Mouse (Mus musculus): ENCODE data around the gene Hist1h2ad. TPM values are rescaled to one million over a fixed set of nuclear protein-coding genes. Genes with fewer than 3 reads are reported as not detected.

Gene Hist1h2ad
- polyA plus RNA-seq, 1 experiment from 2014 or later = 4.2 TPM

Small RNA genes within 50 kb of the gene (microRNA-seq; reads per million reads assigned to microRNA genes)
- gene Gm44297 (not detected), gene Gm44359 (not detected), gene Gm44394 (not detected)

Other genes with a start within 250 kb of the Hist1h2ad start
- gene Zfp322a, start 205.2 kb upstream of the Hist1h2ad start, polyA plus RNA-seq (2014; fragmentation: Nextera tagmentation; extraction: Ambion mirVana) = 39.5 and 49.8 TPM in 2 replicates
- 11.9 and 13.8 TPM in 2 replicates for gene Abt1, start 150.5 kb upstream of the Hist1h2ad start, polyA plus RNA-seq (2014; fragmentation: Nextera tagmentation; extraction: Ambion mirVana)
- gene Btn1a1, start 108.5 kb upstream of the Hist1h2ad start, polyA plus RNA-seq (2014; fragmentation: Nextera tagmentation; extraction: Ambion mirVana) = 0.05 and 0.11 TPM in 2 replicates
- gene Btn2a2, start 85.5 kb upstream of the Hist1h2ad start, polyA plus RNA-seq (2014; fragmentation: Nextera tagmentation; extraction: Ambion mirVana) = 0.14 and 0.52 TPM in 2 replicates
- gene Hist1h4h, start 43.3 kb upstream of the Hist1h2ad start, polyA plus RNA-seq (2014; fragmentation: Nextera tagmentation; extraction: Ambion mirVana) = 6.5 and 6.9 TPM in 2 replicates
- gene Hist1h2af, start 40.5 kb upstream of the Hist1h2ad start, polyA plus RNA-seq (2014; fragmentation: Nextera tagmentation; extraction: Ambion mirVana) = 12.1 and 15.7 TPM in 2 replicates
- 6.1 and 8.1 TPM in 2 replicates for gene Hist1h3g, start 39.0 kb upstream of the Hist1h2ad start, polyA plus RNA-seq (2014; fragmentation: Nextera tagmentation; extraction: Ambion mirVana)
- gene Hist1h2bh, start 31.0 kb upstream of the Hist1h2ad start, polyA plus RNA-seq (2014; fragmentation: Nextera tagmentation; extraction: Ambion mirVana) = 0.47 and 1.1 TPM in 2 replicates
- 1.1 and 1.2 TPM in 2 replicates for gene Hist1h3f, start 30.3 kb upstream of the Hist1h2ad start, polyA plus RNA-seq (2014; fragmentation: Nextera tagmentation; extraction: Ambion mirVana)
- gene Hist1h4f, start 22.7 kb upstream of the Hist1h2ad start, polyA plus RNA-seq (2014; fragmentation: Nextera tagmentation; extraction: Ambion mirVana) = 1.3 and 1.4 TPM in 2 replicates
- gene Hist1h1d, start 21.1 kb upstream of the Hist1h2ad start, polyA plus RNA-seq (2014; fragmentation: Nextera tagmentation; extraction: Ambion mirVana) = 0.64 and 0.90 TPM in 2 replicates
- gene Hist1h3e, start 12.0 kb upstream of the Hist1h2ad start, polyA plus RNA-seq (2014; fragmentation: Nextera tagmentation; extraction: Ambion mirVana) = 9.3 and 9.7 TPM in 2 replicates
- 106 and 114 TPM in 2 replicates for gene Hist1h2ae, start 3.2 kb upstream of the Hist1h2ad start, polyA plus RNA-seq (2014; fragmentation: Nextera tagmentation; extraction: Ambion mirVana)
- gene Hist1h2bg, start 3.0 kb upstream of the Hist1h2ad start, polyA plus RNA-seq (2014; fragmentation: Nextera tagmentation; extraction: Ambion mirVana) = 6.1 and 7.6 TPM in 2 replicates
- 7.0 and 7.1 TPM in 2 replicates for gene Hist1h2bf, start 185 bp upstream of the Hist1h2ad start, polyA plus RNA-seq (2014; fragmentation: Nextera tagmentation; extraction: Ambion mirVana)
- 9.6 and 12.5 TPM in 2 replicates for gene Hist1h3d, start 1.4 kb downstream of the Hist1h2ad start, polyA plus RNA-seq (2014; fragmentation: Nextera tagmentation; extraction: Ambion mirVana)
- gene Hist1h4d, start 7.2 kb downstream of the Hist1h2ad start, polyA plus RNA-seq (2014; fragmentation: Nextera tagmentation; extraction: Ambion mirVana) = 111 and 114 TPM in 2 replicates
- 1.5 and 1.9 TPM in 2 replicates for gene Hist1h2be, start 46.7 kb downstream of the Hist1h2ad start, polyA plus RNA-seq (2014; fragmentation: Nextera tagmentation; extraction: Ambion mirVana)
- 16.6 and 19.2 TPM in 2 replicates for gene Hist1h1e, start 48.2 kb downstream of the Hist1h2ad start, polyA plus RNA-seq (2014; fragmentation: Nextera tagmentation; extraction: Ambion mirVana)
- gene Hist1h2ac, start 109.6 kb downstream of the Hist1h2ad start, polyA plus RNA-seq (2014; fragmentation: Nextera tagmentation; extraction: Ambion mirVana) = 1.4 and 1.6 TPM in 2 replicates
- 46.3 and 57.5 TPM in 2 replicates for gene Hist1h2bc, start 109.8 kb downstream of the Hist1h2ad start, polyA plus RNA-seq (2014; fragmentation: Nextera tagmentation; extraction: Ambion mirVana)
- 0.27 TPM in 1 of 2 replicates, not detected in the other for gene Hist1h1t, start 121.4 kb downstream of the Hist1h2ad start, polyA plus RNA-seq (2014; fragmentation: Nextera tagmentation; extraction: Ambion mirVana)
- gene Hist1h4c, start 124.1 kb downstream of the Hist1h2ad start, polyA plus RNA-seq (2014; fragmentation: Nextera tagmentation; extraction: Ambion mirVana) = 6.7 and 10.4 TPM in 2 replicates
- gene Hfe, start 136.5 kb downstream of the Hist1h2ad start, polyA plus RNA-seq (2014; fragmentation: Nextera tagmentation; extraction: Ambion mirVana) = 7.2 and 7.8 TPM in 2 replicates
- 24.4 and 30.8 TPM in 2 replicates for gene Hist1h1c, start 164.4 kb downstream of the Hist1h2ad start, polyA plus RNA-seq (2014; fragmentation: Nextera tagmentation; extraction: Ambion mirVana)
- 6.9 and 7.9 TPM in 2 replicates for gene Hist1h3c, start 171.2 kb downstream of the Hist1h2ad start, polyA plus RNA-seq (2014; fragmentation: Nextera tagmentation; extraction: Ambion mirVana)
- gene Hist1h2bb, start 172.4 kb downstream of the Hist1h2ad start, polyA plus RNA-seq (2014; fragmentation: Nextera tagmentation; extraction: Ambion mirVana) = 2.5 and 5.0 TPM in 2 replicates
- gene Hist1h2ab, start 176.7 kb downstream of the Hist1h2ad start, polyA plus RNA-seq (2014; fragmentation: Nextera tagmentation; extraction: Ambion mirVana) = 49.6 and 49.8 TPM in 2 replicates
- gene Hist1h3b, start 177.9 kb downstream of the Hist1h2ad start, polyA plus RNA-seq (2014; fragmentation: Nextera tagmentation; extraction: Ambion mirVana) = 13.9 and 15.5 TPM in 2 replicates
- 3.9 and 6.4 TPM in 2 replicates for gene Hist1h4b, start 182.6 kb downstream of the Hist1h2ad start, polyA plus RNA-seq (2014; fragmentation: Nextera tagmentation; extraction: Ambion mirVana)
- gene Hist1h4a, start 186.8 kb downstream of the Hist1h2ad start, polyA plus RNA-seq (2014; fragmentation: Nextera tagmentation; extraction: Ambion mirVana) = 0.65 and 1.3 TPM in 2 replicates
- 8.4 and 10.0 TPM in 2 replicates for gene Hist1h3a, start 188.0 kb downstream of the Hist1h2ad start, polyA plus RNA-seq (2014; fragmentation: Nextera tagmentation; extraction: Ambion mirVana)
- 3.1 and 4.2 TPM in 2 replicates for gene Hist1h1a, start 189.3 kb downstream of the Hist1h2ad start, polyA plus RNA-seq (2014; fragmentation: Nextera tagmentation; extraction: Ambion mirVana)
- gene Trim38, start 195.5 kb downstream of the Hist1h2ad start, polyA plus RNA-seq (2014; fragmentation: Nextera tagmentation; extraction: Ambion mirVana) = 0.12 TPM in 1 of 2 replicates, not detected in the other
- 0.05 TPM in 1 of 2 replicates, not detected in the other for gene Slc17a2, start 232.6 kb downstream of the Hist1h2ad start, polyA plus RNA-seq (2014; fragmentation: Nextera tagmentation; extraction: Ambion mirVana)

Measured in intestine, embryonic 14.5 days (tissue).